14 mouse cellular contexts compared by ENCODE assay signal in genomic region chr16:24545366-24545765, GRCm38 (mm10).
DNase-seq lines count a peak whose midpoint lies in the region.
"Had no signal": no experiment of that assay in that cellular context is flagged by ENCODE, and none has a peak within 500 bp of the region (broad histone marks: within the 10 kb centered on the region; RNA-seq: fewer than 3 reads in every experiment).

No protein-coding gene starts in this region.

- DNase-seq in gastrocnemius, adult 18-20 months (ENCODE audit: low spot score), result peak; percentile 25
- DNase-seq in gastrocnemius, postnatal 4 days (ENCODE audit: low spot score in 2 of 2), result no peak
- peak; percentile 23 for DNase-seq in lung, postnatal 36 days
- DNase-seq in lung, adult 18-20 months, result no peak
- DNase-seq: adrenal gland, adult 2 months; adrenal gland, postnatal 10 days; adrenal gland, postnatal 36 days; cerebellum, adult 11 months; cerebellum, adult 18-20 months; cerebellum, adult 8-10 months; cerebellum, adult 9-11 months; cerebellum, postnatal 14 days; cerebellum, postnatal 36 days; embryo, embryonic 11 days had no signal

Comparison
In these comparisons a context has a peak if more than half of its experiments do, and no peak if none do; other contexts are left out.
1. DNase-seq: peak in gastrocnemius, adult 18-20 months (single experiment) and lung, postnatal 36 days (single experiment); none in gastrocnemius, postnatal 4 days (0 of 2) and lung, adult 18-20 months (0 of 2).